Comparison of ENCODE assay signal across 7 mouse cellular contexts in the genomic region with DNA sequence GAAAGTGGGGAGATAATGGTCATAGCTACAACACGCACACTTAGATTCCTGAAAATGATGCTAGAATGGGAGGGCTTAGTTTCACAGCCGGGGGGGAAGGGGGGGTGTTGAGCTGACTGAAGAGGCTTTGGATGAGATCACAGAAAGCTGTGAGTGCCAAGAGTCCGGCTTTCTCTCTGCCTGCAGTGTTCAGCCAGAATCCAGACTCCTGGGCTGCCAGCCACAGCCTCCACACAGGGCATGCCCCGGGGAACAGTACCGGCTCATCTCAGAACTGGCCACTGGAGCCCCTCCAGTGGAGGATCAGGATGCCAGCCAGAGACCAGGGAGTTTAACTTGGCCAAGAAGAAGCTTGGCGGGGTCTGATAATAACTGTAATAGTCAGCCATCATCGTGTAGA.
A peak's percentile ranks its signal among the peaks of the same experiment; 100 is the strongest.
DNase-seq lines count a peak whose midpoint lies in the region; ATAC-seq and TF ChIP-seq lines count a peak whose summit lies in the region.

No protein-coding gene starts in this region.

- WGBS in forebrain, embryonic 16.5 days: 45% methylated on average over 7 of the region's 7 CpGs
- WGBS in lung, embryonic 14.5 days: 44% methylated on average over 7 of the region's 7 CpGs

- H3K9me3 ChIP-seq in forebrain, embryonic 16.5 days (ENCODE audit: control insufficient read depth, low read length): no peaks in the 10 kb centered on the region
- H3K9me3 ChIP-seq in lung, embryonic 14.5 days (ENCODE audit: low read depth, low read length): no peaks in the 10 kb centered on the region

- H3K4me3 ChIP-seq in forebrain, embryonic 16.5 days (replicated peaks; ENCODE audit: low read length): no peak overlapping the region
- H3K4me3 ChIP-seq in lung, embryonic 14.5 days (ENCODE audit: low read depth, low read length): no peak overlapping the region

- no peak overlapping the region for H3K27ac ChIP-seq in forebrain, embryonic 16.5 days (ENCODE audit: low read length)
- H3K27ac ChIP-seq in lung, embryonic 14.5 days (ENCODE audit: low read depth): peak overlapping the region; percentile 88

- no peaks in the 10 kb centered on the region for H3K27me3 ChIP-seq in forebrain, embryonic 16.5 days (replicated peaks; ENCODE audit: control insufficient read depth, insufficient read depth, low read length)
- no peaks in the 10 kb centered on the region for H3K27me3 ChIP-seq in lung, embryonic 14.5 days (ENCODE audit: insufficient read depth, low read length)

- H3K36me3 ChIP-seq in forebrain, embryonic 16.5 days (ENCODE audit: control insufficient read depth, insufficient read depth): no peaks in the 10 kb centered on the region
- no peaks in the 10 kb centered on the region for H3K36me3 ChIP-seq in lung, embryonic 14.5 days (ENCODE audit: insufficient read depth)

- no peak overlapping the region for H3K9ac ChIP-seq in forebrain, embryonic 16.5 days (replicated peaks; ENCODE audit: low read depth, low read length)
- H3K9ac ChIP-seq in lung, embryonic 14.5 days: peak overlapping the region; percentile 9; the same call in 1 of the 2 replicates

- no peak for TF ChIP-seq CTCF in lung, embryonic 14.5 days (IDR thresholded peaks at IDR 0.05; ENCODE audit: low read depth)

- intact Hi-C loops in heart, postnatal 25 days (cut with DNase I): loop anchor here (5.0 kb wide), 1 partner anchor 125 kb away; a partner anchor contains a TSS

- H3K4me1 ChIP-seq in forebrain, embryonic 16.5 days (replicated peaks; ENCODE audit: control insufficient read depth, insufficient read depth, low read length): peaks cover 24% of the 10 kb centered on the region
- peaks cover 54% of the 10 kb centered on the region for H3K4me1 ChIP-seq in lung, embryonic 14.5 days (ENCODE audit: insufficient read depth)

- H3K4me2 ChIP-seq in forebrain, embryonic 16.5 days (ENCODE audit: low read length): no peak overlapping the region
- H3K4me2 ChIP-seq in lung, embryonic 14.5 days: peak overlapping the region; percentile 20; the same call in 1 of the 2 replicates

- DNase-seq in 3T3-L1 (ENCODE audit: low read depth, low spot score) (peak; percentile 92), MN1 (ENCODE audit: low spot score) (peak; percentile 81)
- DNase-seq in heart, postnatal 25 days (ENCODE audit: low spot score): peak; percentile 80
- peak; percentile 87 for DNase-seq in lung, embryonic 14.5 days
- peak; percentile 90 for DNase-seq in skeletal muscle tissue, adult 2 months (ENCODE audit: low read depth, low spot score)
- DNase-seq in B cell, adult 2 months: no peak

- ATAC-seq in forebrain, embryonic 16.5 days: peak; percentile 82
- peak; percentile 72 for ATAC-seq in lung, embryonic 14.5 days (ENCODE audit: insufficient read depth)

Comparison
In these comparisons a context has a peak if more than half of its experiments do, and no peak if none do; other contexts are left out.
1. DNase-seq: peak in 3T3-L1 (single experiment), MN1 (single experiment), heart, postnatal 25 days (single experiment), lung, embryonic 14.5 days (single experiment) and skeletal muscle tissue, adult 2 months (single experiment); none in B cell, adult 2 months (0 of 2).